Mouse (Mus musculus) lung, embryonic 14.5 days (tissue): ENCODE results near the gene Gnl3l. TPM values are rescaled to one million over a fixed set of nuclear protein-coding genes. Genes with fewer than 3 reads are reported as not detected.

ENCODE experiments used
- ATAC-seq: fragments of 200-750 bp; cut with Nextera tagmentation; 2 replicates; pipeline ENCODE4 v1.8.0; 2017; ENCODE audit warnings: mild to moderate bottlenecking, moderate TSS enrichment, moderate library complexity; ENCODE audit not compliant: insufficient read depth
- DNase-seq: peaks from one replicate; pipeline ENCODE4 v3.0.0-alpha.2; 2015
- H3K27ac ChIP-seq: fragments of 300-500 bp; sonication (generic); 2 replicates; pipeline ENCODE4 v1.5.1; 2014; ENCODE audit warnings: low read depth, mild to moderate bottlenecking, moderate library complexity
- H3K27me3 ChIP-seq: fragments of 300-500 bp; sonication (generic); 2 replicates; pipeline ENCODE4 v1.6.1; 2014; ENCODE audit warnings: low read length, control low read depth; ENCODE audit not compliant: insufficient read depth
- H3K36me3 ChIP-seq: fragments of 300-500 bp; sonication (generic); 2 replicates; pipeline ENCODE4 v1.6.1; 2014; ENCODE audit warnings: control low read depth; ENCODE audit not compliant: insufficient read depth
- H3K4me1 ChIP-seq: fragments of 300-500 bp; sonication (generic); 2 replicates; pipeline ENCODE4 v1.6.1; 2014; ENCODE audit warnings: antibody characterized with exemption, control low read depth; ENCODE audit not compliant: insufficient read depth
- H3K4me2 ChIP-seq: fragments of 300-500 bp; sonication (generic); 2 replicates; pipeline ENCODE4 v1.6.1; 2014; ENCODE audit warnings: mild to moderate bottlenecking
- H3K4me3 ChIP-seq: fragments of 300-500 bp; sonication (generic); 2 replicates; pipeline ENCODE4 v1.5.1; 2014; ENCODE audit warnings: low read depth, low read length
- H3K9ac ChIP-seq: fragments of 300-500 bp; sonication (generic); 2 replicates; pipeline ENCODE4 v1.6.1; 2014
- H3K9me3 ChIP-seq: fragments of 300-500 bp; sonication (generic); 2 replicates; pipeline ENCODE4 v1.6.1; 2016; ENCODE audit warnings: low read depth, low read length, control low read depth
- CTCF ChIP-seq: IDR thresholded peaks from 2 replicates; pipeline ENCODE4 v1.5.1; 2016; ENCODE audit warnings: antibody characterized with exemption, low read depth
- WGBS: fragments of 180-500 bp; shearing (Covaris S2); extraction: QIAGEN DNeasy Blood & Tissue Kit; methylation state at CpG from one replicate; pipeline ENCODE4 v1.1.7; 2014; 5-methylcytosine and 5-hydroxymethylcytosine counted together
- polyA plus RNA-seq: library from polyadenylated mRNA; unstranded; fragments of >200 nt; fragmentation: Nextera tagmentation; extraction: Ambion mirVana; gene quantifications from 2 replicates; pipeline ENCODE4 v1.2.1, GENCODE M21; 2014

The Gnl3l gene
- polyA plus RNA-seq, 1 experiment from 2014 or later: 29.4 TPM

DNA sequence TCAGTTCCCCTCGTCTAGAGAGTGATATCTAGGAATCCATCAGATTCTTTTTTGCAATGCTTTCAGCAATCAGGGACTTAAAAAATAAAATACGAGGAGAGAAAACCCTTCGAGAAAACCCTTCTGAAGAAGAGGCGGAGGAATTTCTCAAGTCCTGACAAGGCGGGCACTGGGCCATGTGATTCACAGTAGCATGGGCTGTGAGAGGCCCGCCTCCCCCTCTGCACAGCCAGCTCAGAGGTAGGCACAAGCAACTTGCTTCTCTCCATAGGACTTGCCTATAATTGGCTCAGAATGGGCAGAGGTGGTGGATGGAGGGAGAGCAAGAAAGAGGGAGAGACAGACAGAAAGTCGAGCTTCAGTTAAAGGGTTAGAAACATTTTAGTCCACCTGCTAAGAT, 33.2 kb upstream of the Gnl3l start:
- peak; percentile 10 for DNase-seq
- Histone ChIP-seq H3K4me1 (no peaks in the 10 kb centered on the region; the same call in 1 of the 2 replicates), H3K9me3 (no peaks in the 10 kb centered on the region), H3K27me3 (no peaks in the 10 kb centered on the region), H3K9ac (no peak overlapping the region), H3K4me3 (no peak overlapping the region), H3K27ac (no peak overlapping the region), H3K4me2 (no peak overlapping the region), H3K36me3 (0 out of 2 replicates have a peak, but pooled peaks cover 3% of the 10 kb centered on the region)
- WGBS: 66% methylated on average over 7 of the region's 7 CpGs
- no peak for ATAC-seq
- TF ChIP-seq CTCF: no peak

DNA sequence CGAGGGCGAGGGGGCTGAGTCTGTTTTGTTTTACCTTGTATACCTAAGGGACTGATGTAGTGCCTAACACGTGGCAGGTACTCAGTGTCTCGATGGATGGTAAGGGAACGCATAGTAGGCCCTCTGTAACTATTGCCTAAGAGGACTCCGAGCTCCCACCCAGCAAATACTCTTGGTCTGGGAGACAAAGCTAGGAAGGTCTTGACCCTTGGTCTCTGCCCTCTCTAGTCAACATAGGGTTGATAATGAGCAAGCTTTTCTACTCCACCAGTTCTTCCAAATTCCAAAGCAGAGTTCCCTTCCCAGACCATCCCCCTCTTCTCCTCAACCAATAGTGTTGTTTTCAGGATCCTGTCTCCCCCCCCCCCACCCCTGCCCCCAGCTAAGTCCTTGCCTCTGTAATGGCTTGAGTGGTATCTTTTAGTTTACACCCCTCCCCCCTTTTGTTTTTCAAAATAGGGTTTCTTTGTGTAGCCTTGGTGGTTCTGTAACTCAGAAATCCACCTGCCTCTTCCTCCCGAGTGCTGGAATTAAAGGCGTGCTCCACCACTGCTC, 32.6 kb upstream of the Gnl3l start:
- Histone ChIP-seq H3K9me3 (no peaks in the 10 kb centered on the region), H3K36me3 (0 out of 2 replicates have a peak, but pooled peaks cover 3% of the 10 kb centered on the region), H3K4me3 (peak overlapping the region; percentile 62; the same call in 1 of the 2 replicates), H3K27me3 (no peaks in the 10 kb centered on the region), H3K4me1 (no peaks in the 10 kb centered on the region; the same call in 1 of the 2 replicates), H3K4me2 (peak overlapping the region; percentile 72), H3K9ac (no peak overlapping the region), H3K27ac (no peak overlapping the region)
- no peak for ATAC-seq
- TF ChIP-seq CTCF: no peak
- no peak for DNase-seq
- WGBS: 59% methylated on average over 8 of the region's 8 CpGs

DNA sequence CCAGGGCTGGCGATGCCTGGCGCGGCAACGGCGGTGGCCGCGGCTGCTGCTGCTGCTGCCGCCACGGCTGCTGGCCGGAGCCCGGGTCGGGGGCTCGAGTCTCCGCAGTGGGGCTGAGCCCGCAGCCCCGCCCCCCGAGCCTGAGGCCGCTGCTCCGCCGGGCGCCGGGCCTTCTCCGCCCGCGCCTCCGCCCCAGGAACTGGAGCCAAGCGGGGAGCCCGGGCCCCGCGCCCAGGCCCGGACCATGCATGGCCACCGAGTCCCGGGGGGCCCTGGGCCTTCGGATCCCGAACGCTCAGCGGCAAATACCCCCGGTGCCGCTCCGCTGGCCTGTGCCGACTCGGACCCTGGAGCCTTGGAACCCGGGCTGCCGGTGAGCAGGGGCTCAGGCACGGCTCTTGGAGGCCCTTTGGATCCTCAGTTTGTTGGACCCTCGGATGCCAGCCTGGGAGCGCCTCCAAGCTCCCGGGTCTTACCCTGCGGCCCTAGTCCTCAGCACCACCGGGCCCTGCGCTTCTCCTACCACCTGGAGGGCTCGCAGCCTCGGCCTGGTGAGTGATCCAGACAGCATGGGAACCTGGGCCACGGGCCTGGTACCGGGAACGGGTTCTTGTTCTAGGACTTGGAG, 30.4 kb upstream of the Gnl3l start:
- H3K27ac ChIP-seq: peak overlapping the region; percentile 88
- H3K9me3 ChIP-seq: no peaks in the 10 kb centered on the region
- TF ChIP-seq CTCF: no peak
- 0 out of 2 replicates have a peak, but pooled peaks cover 3% of the 10 kb centered on the region for H3K36me3 ChIP-seq
- WGBS: 6% methylated on average over 37 of the region's 56 CpGs
- peak; percentile 57 for DNase-seq
- no peaks in the 10 kb centered on the region; the same call in 1 of the 2 replicates for H3K4me1 ChIP-seq
- H3K4me2 ChIP-seq: peak overlapping the region; percentile 72
- H3K4me3 ChIP-seq: peak overlapping the region; percentile 62
- peak; percentile 52 for ATAC-seq
- no peaks in the 10 kb centered on the region for H3K27me3 ChIP-seq
- peak overlapping the region; percentile 78 for H3K9ac ChIP-seq

GRCm38 (mm10) chrX:151046777-151047430, 29.8 kb upstream of the Gnl3l start:
- WGBS: 15% methylated on average over 34 of the region's 62 CpGs
- peak; percentile 93 for DNase-seq
- 0 out of 2 replicates have a peak, but pooled peaks cover 3% of the 10 kb centered on the region for H3K36me3 ChIP-seq

DNA sequence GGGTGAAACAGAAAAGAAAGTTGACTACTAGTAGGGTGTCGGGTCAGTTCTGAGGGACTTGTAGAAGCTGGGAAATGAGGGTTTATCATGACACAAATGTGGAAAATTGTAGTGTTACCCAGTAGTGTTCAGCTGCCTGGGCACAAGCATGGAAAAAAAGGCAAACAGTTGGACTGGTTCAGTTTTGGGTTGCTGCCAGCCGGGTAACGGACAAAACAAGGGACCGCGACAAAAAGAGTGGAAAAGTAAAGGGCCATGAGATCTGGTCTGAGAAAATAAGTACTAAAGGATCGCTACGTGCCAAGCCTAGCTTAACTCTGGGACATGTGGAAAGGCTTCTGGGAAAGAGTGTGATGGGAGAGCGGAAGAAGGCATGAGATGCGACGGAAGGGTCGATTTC, 29.2 kb upstream of the Gnl3l start:
- Histone ChIP-seq H3K4me2 (peak overlapping the region; percentile 72), H3K9ac (no peak overlapping the region), H3K36me3 (0 out of 2 replicates have a peak, but pooled peaks cover 3% of the 10 kb centered on the region), H3K4me3 (peak overlapping the region; percentile 62), H3K9me3 (no peaks in the 10 kb centered on the region), H3K27me3 (no peaks in the 10 kb centered on the region), H3K4me1 (no peaks in the 10 kb centered on the region; the same call in 1 of the 2 replicates), H3K27ac (peak overlapping the region; percentile 67)
- ATAC-seq (no peak; the same call in 1 of the 2 replicates), DNase-seq (no peak)
- no peak for TF ChIP-seq CTCF
- 37% methylated on average over 11 of the region's 11 CpGs for WGBS

More at GRCm38 (mm10) chrX:151046777-151047430, 29.8 kb upstream of the Gnl3l start:
- Histone ChIP-seq H3K4me3 (peak overlapping the region; percentile 62), H3K9me3 (no peaks in the 10 kb centered on the region), H3K27ac (peak overlapping the region; percentile 88), H3K27me3 (no peaks in the 10 kb centered on the region), H3K9ac (peak overlapping the region; percentile 78), H3K4me2 (peak overlapping the region; percentile 72), H3K4me1 (no peaks in the 10 kb centered on the region; the same call in 1 of the 2 replicates)
- no peak for TF ChIP-seq CTCF
- ATAC-seq: peak; percentile 91

GRCm38 (mm10) chrX:151045850-151046249, 28.7 kb upstream of the Gnl3l start, which contains the start of gene Fgd1:
TSS of gene Fgd1 (plus strand) at chrX:151046150.
- peak within 1 kb of the TSS; percentile 78 for H3K9ac ChIP-seq
- no peaks in the 10 kb centered on the region for H3K27me3 ChIP-seq
- H3K27ac ChIP-seq: peak within 1 kb of the TSS; percentile 88
- H3K4me3 ChIP-seq: peak within 1 kb of the TSS; percentile 62
- TF ChIP-seq CTCF: no peak
- DNase-seq (no peak), ATAC-seq (no peak)
- no peaks in the 10 kb centered on the region for H3K9me3 ChIP-seq
- H3K36me3 ChIP-seq: 0 out of 2 replicates have a peak, but pooled peaks cover 2% of the 10 kb centered on the region
- peak within 1 kb of the TSS; percentile 72 for H3K4me2 ChIP-seq
- no peaks in the 10 kb centered on the region; the same call in 1 of the 2 replicates for H3K4me1 ChIP-seq
- WGBS: 94% methylated on average over 8 of the region's 8 CpGs

- Histone ChIP-seq H3K4me3 (no peak overlapping the region), H3K27me3 (no peaks in the 10 kb centered on the region), H3K9ac (no peak overlapping the region), H3K27ac (no peak overlapping the region), H3K36me3 (no peaks in the 10 kb centered on the region), H3K4me2 (no peak overlapping the region), H3K4me1 (no peaks in the 10 kb centered on the region), H3K9me3 (no peaks in the 10 kb centered on the region)
- ATAC-seq (no peak), DNase-seq (no peak)
- WGBS: 55% methylated on average over 5 of the region's 5 CpGs
- no peak for TF ChIP-seq CTCF
These were observed 24.1 kb upstream of the Gnl3l start for GRCm38 (mm10) chrX:151041223-151041622.
